Mouse (Mus musculus) embryonic fibroblast, embryonic 13.5 days (primary cell): ENCODE results near the gene Atg7. TPM values are rescaled to one million over a fixed set of nuclear protein-coding genes. Genes with fewer than 3 reads are reported as not detected.

Experiments used
- H3K27ac ChIP-seq: 2 replicates; pipeline ENCODE4 v1.5.1; 2012; ENCODE audit warnings: low read length, control low read depth, inconsistent platforms; ENCODE audit not compliant: insufficient read depth
- H3K4me1 ChIP-seq: 2 replicates; pipeline ENCODE4 v1.6.1; 2011; ENCODE audit warnings: low read length; ENCODE audit not compliant: control insufficient read depth, insufficient read depth
- H3K4me3 ChIP-seq: 2 replicates; pipeline ENCODE4 v1.5.1; 2011; ENCODE audit warnings: mild to moderate bottlenecking, control low read depth, low read length; ENCODE audit not compliant: insufficient read depth
- CTCF ChIP-seq: IDR thresholded peaks from 2 replicates; pipeline ENCODE4 v1.5.1; 2011; ENCODE audit warnings: mild to moderate bottlenecking, control low read depth, low read length, moderate library complexity, borderline replicate concordance; ENCODE audit not compliant: insufficient read depth
- POLR2A ChIP-seq: IDR thresholded peaks from 2 replicates; pipeline ENCODE4 v1.6.1; 2011; ENCODE audit warnings: low read depth, mild to moderate bottlenecking, control low read depth, low read length, moderate library complexity
- polyA plus RNA-seq: library from polyadenylated mRNA; stranded (reverse); fragments of >200 nt; gene quantifications from 2 replicates; pipeline ENCODE4 v1.2.4, GENCODE M21; 2011; ENCODE audit warnings: low read depth; ENCODE audit not compliant: missing spikeins, insufficient read length

The Atg7 gene
- polyA plus RNA-seq, 1 experiment, result 14.8 TPM

DNA sequence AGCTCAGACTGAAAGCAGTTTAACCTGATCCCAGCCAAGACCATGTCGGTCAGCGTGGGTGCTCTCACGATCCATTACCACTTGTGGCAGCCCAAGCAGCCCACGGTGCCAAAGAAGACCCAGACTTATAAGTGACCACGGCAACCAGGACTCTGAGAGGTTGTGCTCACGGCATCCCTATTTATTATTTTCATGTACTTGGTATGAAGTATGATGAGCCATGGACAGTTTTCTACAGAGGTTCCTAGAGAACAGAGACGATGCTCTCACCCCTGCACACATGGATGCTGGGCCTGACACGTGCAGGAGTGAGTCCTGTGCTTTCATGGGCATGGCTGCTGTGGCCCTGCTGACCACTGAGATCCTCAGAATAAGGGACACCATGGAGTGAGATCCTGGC is 100.2 kb downstream of the Atg7 start:
- Histone ChIP-seq H3K4me1 (peaks cover 10% of the 10 kb centered on the region), H3K27ac (no peak overlapping the region), H3K4me3 (no peak overlapping the region)
- no peak for TF ChIP-seq CTCF
- TF ChIP-seq POLR2A, result no peak

DNA sequence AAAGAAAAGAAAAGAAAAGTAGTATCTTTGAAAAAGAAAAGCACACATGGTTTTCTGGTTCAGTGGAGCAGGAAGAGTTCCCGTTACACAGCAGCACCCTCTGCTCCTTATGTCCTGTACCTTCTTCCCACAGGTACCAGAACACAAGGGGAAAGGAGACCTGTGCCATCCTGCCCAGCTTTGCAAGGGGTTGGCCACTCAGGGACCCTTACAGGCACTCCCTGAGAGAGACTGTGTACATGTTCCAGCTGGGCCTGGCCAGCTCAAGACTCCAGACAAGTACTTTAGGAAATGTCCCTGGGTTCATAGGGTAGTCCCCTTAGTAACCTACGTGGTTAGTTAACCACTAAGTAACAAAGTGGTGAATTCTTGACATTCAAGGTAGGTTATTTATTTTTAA is 100.9 kb downstream of the Atg7 start:
- TF ChIP-seq CTCF (no peak), POLR2A (no peak)
- no peak overlapping the region for H3K4me3 ChIP-seq
- peaks cover 10% of the 10 kb centered on the region for H3K4me1 ChIP-seq
- no peak overlapping the region for H3K27ac ChIP-seq

DNA sequence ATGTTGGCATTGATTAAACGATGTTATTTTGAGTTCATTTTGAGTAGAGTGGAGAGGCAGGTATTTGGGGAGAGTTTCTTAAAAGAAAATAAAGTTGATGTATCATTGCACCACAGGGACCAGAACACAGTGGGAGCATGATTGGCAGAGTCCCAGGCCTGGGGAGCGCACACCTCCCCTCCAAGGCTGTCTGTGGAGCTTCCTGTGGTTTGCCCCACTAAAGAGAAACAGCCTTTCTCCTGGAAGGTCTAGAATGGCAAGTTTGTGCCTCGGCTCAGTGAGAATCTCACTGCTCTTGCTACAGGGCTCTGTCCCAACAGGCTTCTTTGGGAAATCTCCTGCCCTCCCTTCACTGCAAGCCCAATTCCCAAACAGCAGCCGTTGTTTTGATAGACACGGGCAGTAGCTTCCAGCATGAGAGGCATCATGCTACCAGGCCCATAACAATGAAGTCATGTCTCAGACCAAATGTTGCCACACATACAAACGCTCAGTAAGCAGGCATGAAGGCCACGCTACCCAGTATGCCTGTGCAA is 103.6 kb downstream of the Atg7 start:
- TF ChIP-seq POLR2A (no peak), CTCF (no peak)
- no peak overlapping the region for H3K4me3 ChIP-seq
- H3K27ac ChIP-seq, result peak overlapping the region; percentile 36
- peaks cover 10% of the 10 kb centered on the region for H3K4me1 ChIP-seq

DNA sequence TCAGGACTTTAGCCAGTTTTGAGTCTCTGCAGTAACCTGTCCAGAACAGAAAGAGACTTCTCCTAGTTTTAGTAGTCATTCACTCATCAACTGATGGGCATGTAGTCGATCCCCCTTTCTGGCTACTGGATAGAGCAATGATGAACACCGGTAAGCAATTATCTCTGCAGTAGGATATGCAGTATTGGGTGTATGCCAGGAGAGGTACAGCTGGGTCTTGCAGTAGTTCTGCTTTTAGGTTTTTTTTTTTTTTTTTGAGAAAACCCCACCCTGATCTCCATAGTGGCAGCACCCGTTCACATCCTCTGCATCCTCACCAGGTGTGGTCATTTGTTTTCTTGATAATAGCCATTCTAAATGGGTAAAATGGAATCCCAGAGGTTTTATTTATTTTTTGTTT is 105.5 kb downstream of the Atg7 start:
- H3K4me3 ChIP-seq, result no peak overlapping the region
- H3K27ac ChIP-seq, result no peak overlapping the region
- TF ChIP-seq POLR2A (no peak), CTCF (no peak)
- peaks cover 10% of the 10 kb centered on the region for H3K4me1 ChIP-seq

DNA sequence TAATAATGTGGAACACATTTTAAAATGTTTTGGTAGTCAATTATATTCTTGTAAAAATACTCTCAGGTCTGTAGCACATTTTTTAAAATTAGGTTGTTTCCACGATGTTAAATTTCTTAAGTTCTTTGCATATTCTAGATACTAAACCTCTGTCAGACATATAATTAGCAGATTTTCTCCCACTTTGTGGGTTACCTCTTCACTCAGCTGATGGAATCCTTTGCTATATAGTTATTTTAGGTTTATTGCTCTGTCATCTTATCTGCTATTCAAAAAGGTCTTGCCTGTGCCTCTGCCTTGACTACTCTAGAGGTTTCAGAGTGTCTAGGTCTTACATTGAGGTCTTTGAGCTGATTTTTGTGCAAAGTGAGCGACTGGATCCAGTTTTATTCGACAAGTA is 106.0 kb downstream of the Atg7 start:
- TF ChIP-seq CTCF, result no peak
- TF ChIP-seq POLR2A, result no peak
- no peak overlapping the region for H3K4me3 ChIP-seq
- H3K27ac ChIP-seq, result no peak overlapping the region
- H3K4me1 ChIP-seq, result peaks cover 10% of the 10 kb centered on the region

DNA sequence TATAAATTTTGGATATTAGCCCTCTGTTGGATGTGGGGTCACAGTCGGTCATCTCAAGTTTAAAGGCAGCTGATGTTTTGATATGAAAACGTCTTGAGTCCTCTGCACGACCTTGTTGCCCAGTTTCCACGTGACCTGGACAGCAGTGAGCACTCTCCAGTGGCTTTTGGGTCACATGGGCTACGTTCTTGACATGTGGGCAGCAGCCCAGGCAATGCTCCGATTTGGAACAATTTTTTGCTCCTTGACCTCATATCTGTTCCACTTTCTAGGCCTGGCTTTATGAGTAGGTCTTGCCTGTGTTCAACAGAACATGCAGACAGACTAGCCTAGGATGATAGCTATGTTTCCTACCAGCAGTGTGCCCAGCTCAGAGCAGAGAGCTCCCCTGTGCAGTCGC is 115.9 kb downstream of the Atg7 start:
- no peak overlapping the region for H3K27ac ChIP-seq
- no peak overlapping the region for H3K4me3 ChIP-seq
- H3K4me1 ChIP-seq, result peaks cover 3% of the 10 kb centered on the region; the same call in 1 of the 2 replicates
- TF ChIP-seq POLR2A, result no peak
- no peak for TF ChIP-seq CTCF

DNA sequence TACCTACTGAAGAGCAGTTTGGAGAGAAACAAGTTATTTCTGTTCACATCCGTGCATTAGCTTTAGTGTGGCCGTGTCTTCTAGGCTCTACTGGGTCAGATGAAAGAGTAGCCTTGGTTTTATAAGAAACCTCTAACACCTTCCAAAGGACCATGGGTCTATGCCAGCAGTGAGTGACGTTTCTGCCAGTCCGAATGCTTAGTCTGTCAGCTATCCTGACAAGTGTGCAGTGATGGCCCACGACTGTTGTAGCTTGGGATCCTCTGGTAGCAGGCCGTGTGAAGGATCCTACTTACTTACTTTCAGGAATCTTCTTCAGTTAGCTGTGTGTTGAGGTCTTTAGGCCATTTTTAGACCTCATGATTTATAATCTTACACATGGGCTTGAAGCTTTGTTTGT is 123.4 kb downstream of the Atg7 start:
- H3K27ac ChIP-seq, result no peak overlapping the region
- no peak for TF ChIP-seq CTCF
- no peak for TF ChIP-seq POLR2A
- H3K4me3 ChIP-seq, result no peak overlapping the region
- no peaks in the 10 kb centered on the region for H3K4me1 ChIP-seq

DNA sequence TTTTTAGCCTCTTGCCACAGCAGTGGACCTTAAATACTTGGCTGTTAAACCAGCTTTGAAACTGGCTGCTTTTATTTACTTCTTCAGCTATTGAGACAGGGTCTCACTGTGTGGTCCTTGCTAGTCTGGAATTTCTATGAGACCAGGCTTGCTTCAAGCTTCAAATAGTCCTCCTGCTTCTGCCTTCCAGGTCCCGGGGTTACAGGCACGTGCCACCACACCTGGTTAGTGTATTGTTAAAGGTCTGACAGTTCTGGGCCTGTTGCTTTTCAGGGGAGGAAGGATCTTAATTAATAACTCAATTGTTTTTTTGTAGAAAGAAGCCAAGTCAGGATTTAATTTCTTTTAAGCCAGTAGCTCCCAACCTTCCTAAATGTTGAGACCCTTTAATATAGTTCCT is 124.8 kb downstream of the Atg7 start:
- TF ChIP-seq CTCF (no peak), POLR2A (no peak)
- H3K27ac ChIP-seq, result no peak overlapping the region
- H3K4me1 ChIP-seq, result no peaks in the 10 kb centered on the region
- no peak overlapping the region for H3K4me3 ChIP-seq

DNA sequence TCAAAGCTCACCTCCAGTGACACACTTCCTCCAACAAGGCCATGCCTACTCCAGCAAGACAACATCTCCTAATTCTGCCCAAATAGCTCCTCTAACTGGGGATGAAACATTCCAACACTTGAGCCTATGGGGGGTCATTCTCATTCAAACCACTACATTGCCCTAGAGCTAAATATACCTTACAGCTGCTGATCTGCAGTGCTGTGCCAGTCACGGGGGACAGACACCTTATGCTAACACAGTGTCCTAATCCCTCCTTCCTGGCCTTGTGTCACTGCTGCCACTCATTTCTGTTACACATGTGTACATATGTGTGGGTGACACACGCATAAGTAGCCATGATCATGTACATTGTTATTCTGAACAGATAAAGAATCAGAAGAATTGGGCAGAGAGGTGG is 127.4 kb downstream of the Atg7 start:
- Histone ChIP-seq H3K4me1 (no peaks in the 10 kb centered on the region), H3K4me3 (no peak overlapping the region), H3K27ac (no peak overlapping the region)
- TF ChIP-seq CTCF (no peak), POLR2A (no peak)

DNA sequence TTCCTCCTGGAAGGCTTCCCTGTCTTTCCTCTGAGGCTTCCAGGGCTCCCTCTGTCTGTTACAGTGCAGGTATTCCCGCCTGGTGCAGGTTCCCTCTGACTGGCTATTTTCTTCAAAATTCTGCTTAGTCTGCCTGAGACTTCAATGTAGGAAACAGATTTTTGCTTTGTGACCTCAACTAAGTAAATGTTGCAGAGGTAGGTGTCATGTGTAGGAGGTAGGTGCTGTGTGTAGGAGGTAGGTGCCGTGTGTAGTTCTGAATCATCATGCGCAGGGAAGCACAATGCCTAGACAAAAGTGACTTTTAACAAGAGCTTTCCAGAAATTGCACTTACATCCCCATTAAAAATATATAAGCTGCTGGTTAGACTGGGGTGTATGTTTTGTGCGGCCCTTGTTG is 128.6 kb downstream of the Atg7 start:
- H3K4me3 ChIP-seq, result no peak overlapping the region
- no peaks in the 10 kb centered on the region for H3K4me1 ChIP-seq
- H3K27ac ChIP-seq, result no peak overlapping the region
- no peak for TF ChIP-seq POLR2A
- TF ChIP-seq CTCF, result no peak

DNA sequence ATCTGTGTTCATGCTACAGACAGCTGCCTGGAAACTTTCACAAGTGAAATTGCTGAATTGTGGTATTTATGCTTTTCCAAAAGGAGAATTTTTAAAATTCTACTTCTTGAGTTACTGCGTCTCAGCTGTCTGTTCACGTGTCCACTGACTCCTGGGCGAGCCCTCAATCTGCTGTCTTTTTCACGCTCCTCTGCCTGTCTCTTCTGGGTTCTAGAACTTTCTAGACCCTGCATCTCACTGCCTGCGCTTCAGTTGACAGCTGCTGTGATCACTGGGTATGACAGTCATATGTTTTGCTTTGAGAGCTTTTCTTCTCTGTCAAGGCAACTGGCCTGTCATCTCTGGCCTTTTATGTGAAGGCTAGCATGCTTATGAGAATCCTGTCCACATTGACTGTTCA is 132.3 kb downstream of the Atg7 start:
- H3K27ac ChIP-seq, result no peak overlapping the region
- TF ChIP-seq CTCF, result no peak
- no peak for TF ChIP-seq POLR2A
- H3K4me1 ChIP-seq, result no peaks in the 10 kb centered on the region
- no peak overlapping the region for H3K4me3 ChIP-seq
